Mouse (Mus musculus) brain, adult 2 months (tissue): Measurements from ENCODE around the gene Gm28539.
"Not testable (repeated sequence)": the region's sequence is repeated elsewhere in the genome, so short reads cannot be mapped to it uniquely, and the experiment has no call there.

Source experiments
- DNase-seq: peaks from one replicate; pipeline ENCODE4 v3.0.0; 2011; ENCODE audit warnings: low read depth, low spot score

Gene Gm28539

DNA sequence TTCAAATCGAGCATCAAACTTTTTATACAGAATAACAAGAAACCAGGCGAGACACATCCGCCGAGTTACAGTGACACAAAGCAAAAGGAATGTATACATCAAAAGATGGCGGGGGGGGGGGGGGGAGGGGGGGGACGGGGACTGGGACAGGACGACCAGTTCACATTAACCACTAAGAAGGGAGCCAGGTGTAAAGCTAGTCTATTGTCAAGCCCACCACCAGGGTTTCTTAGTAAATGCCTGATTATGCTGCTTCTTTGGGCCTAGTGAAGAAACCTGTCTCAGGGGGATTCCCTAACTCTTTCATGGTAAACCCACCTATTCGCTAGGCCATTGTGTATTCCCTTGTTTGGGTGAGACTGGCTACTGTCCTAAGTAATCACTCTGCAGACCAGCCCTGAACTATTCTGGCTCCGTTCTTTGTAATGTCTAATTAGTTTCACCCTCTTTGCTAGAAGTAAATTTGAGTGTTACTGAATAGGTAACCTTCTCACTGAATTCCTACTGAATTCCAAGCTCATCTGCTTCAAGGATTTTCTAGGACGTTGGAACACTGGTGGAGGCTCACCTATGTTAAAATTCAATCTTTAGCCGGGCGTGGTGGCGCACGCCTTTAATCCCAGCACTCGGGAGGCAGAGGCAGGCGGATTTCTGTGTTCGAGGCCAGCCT lies 13.3 kb downstream of the Gm28539 start:
- not testable (repeated sequence) for DNase-seq

DNA sequence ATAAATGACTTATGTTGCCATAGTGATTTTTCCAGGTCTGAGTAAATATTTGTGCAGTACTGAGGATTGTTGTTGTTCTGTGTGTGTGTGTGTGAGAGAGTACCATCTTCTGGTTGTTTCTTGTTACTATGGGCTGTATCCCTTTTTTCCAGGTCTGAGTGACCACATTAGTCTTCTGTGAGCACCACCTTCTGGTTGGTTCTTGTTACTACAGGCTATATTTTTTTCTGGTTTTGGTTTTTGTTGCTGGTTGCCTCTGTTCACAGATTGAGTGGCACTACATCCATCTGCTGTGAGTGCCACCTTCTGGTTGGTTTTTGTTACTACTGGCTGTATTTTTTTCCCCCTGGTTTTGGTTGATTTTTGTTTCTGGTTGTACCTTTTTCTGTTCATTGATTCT lies 22.2 kb downstream of the Gm28539 start:
- DNase-seq, result peak; percentile 85

DNA sequence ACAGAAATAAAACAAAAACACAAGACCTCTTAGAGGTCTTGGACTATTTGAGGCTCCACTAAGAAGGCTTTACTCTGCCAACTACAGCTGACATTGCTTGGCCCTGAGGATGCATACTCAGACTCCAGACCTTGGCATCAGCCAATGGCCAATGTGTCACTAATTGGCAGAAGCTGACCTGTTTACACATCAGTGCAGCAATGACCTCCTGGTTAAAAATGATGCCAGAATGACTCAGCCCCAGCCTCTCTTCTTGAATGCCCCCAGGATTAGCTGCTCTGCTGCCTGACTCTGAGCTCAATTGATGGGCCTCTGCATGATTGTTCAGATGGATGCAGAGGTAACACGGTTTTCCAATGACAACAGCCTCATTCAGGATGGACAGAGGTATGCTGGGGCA lies 23.8 kb downstream of the Gm28539 start:
- peak; percentile 77 for DNase-seq

DNA sequence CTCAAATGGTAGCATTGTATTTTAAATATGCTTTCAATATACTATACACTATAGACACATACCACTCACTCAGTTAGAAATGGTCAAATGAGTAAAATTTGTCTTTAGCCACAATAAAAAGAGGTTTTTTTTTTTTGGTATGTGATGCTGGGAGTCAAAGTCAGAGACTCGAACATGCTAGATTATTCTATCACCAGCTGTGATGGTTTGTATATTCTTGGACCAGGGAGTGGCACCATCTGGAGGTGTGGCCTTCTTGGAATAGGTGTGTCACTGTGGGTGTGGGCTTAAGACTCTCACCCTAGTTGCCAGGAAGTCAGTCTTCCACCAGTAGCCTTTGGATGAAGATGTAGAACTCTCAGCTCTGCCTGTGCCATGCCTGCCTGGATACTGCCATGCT lies 34.1 kb downstream of the Gm28539 start:
- not testable (repeated sequence) for DNase-seq

DNA sequence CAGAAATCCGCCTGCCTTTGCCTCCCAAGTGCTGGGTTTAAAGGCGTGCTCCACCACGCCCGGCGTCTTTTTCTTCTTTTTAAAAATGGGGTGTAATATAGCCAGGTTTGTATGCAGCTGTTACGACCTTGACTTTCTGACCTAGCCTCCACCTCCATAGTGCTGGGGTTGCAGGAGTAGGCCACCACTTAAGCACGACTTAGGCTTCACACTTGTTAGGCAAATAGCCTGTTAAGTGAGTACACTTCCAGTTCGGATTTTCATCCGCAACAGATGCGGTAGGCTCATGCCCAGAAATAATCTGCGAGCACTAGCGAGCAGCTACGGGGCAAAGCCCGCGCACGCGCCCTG lies 39.7 kb downstream of the Gm28539 start:
- no peak for DNase-seq

DNA sequence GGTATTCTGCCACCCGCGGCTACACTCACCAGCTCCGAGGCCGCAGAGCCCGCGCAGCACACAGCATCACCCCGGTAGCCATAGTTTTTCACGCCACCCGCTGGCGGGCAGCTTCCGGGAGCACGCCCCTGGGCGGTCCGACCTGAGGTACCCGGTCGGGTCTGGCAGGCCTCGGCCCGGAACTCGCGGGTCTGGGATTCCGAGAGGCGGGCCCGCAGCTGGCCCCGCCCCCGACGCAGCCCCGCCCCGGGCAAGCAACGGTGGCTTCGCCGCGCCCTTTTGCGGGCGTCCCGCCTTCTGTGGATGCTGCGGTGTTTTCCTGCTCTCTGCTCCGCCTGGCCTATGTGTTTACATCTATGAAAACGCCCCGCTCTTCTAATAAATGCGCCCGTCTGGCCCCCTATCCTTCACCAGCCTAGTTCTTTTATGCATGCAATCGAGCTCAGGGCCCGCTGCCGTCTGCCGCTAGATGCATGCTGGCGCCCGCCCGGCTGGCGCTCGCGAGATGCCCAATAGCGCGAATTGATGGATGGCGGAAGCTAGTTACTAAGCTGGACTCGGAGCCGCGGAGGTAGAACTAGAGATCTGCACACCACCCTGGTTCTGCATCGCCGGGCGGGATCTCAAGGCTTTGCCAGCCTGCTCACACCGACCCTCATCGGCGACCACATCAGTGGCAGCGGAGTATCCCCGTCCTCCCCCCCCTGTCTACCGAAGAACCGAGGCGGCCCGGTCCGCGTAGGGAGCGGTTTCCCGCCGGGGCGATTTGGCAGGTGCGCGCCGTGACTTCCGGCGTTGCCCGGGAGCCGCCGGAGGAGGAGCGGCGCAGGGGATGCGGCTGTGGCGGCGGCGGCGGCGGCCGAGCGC lies 40.3 kb downstream of the Gm28539 start, which contains the start of the genes Mrpl40 and Hira:
Gene Mrpl40, minus strand, starts transcription at position 421 of the 867 bp plus-strand sequence.
Gene Hira, plus strand, starts transcription at position 596 of the 867 bp plus-strand sequence.
- peak; percentile 96 for DNase-seq

DNA sequence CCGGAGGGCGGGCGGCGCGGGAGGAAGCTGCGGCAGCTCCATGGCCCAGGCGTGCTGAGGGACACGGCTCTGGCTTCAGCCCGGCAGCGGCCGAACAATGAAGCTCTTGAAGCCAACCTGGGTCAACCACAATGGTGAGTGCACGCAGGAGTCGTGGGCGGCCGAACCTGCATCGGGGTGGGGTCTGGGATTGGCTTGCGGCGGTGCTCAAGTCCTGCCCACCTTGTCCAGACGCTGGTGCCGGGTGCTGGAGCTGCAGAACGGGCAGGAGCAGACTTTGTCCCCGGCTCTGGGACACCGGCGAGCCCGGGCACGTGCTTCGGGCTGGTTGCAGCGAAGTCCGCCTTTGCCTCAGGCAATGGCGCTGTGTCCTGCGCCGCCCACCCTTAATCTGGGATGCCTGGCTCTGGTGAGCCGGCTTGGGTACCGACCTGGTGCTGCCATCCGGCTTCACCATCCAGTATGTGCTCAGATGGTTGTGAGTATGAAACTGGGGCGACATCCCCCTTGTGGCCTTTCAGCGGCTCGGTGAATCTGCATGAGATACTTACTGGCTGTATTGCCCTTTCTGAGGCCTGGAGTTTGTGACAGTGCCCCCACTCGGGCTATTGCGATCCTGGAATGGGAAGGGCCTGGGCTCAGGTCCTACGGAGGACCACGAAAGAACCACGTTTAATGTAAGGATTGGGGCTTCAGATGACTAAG lies 41.2 kb downstream of the Gm28539 start:
- DNase-seq, result peak; percentile 69

DNA sequence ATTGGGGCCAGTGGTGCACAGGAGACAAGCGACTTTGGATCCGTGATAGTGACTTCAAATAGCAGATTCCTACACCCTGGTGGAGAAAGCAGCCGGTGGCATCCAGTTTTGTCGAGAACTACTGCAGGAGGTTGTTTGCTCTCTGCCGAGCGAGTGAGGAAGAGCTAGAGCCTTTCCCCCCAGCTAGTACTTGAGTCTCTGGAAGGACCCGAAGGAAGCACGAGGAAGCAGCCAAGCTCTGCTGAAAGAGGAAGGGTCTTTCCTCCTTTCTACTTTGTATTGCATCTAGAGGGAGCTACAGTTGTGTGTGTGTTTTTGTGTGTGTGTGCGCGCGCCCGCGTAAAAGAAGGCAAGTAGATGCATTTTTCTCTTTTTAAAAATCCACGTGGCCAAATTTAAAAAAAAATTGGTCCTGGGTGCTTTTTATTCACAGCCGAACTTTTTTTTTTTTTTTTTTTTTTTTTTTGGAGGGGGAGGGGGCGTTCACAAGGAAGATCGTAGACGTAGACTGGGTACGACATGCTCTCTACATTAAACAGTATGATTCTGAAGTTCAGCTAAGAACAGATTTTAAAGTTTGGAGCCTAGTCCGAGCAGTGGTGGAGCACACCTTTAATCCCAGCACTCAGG lies 41.8 kb downstream of the Gm28539 start:
- DNase-seq, result no peak

DNA sequence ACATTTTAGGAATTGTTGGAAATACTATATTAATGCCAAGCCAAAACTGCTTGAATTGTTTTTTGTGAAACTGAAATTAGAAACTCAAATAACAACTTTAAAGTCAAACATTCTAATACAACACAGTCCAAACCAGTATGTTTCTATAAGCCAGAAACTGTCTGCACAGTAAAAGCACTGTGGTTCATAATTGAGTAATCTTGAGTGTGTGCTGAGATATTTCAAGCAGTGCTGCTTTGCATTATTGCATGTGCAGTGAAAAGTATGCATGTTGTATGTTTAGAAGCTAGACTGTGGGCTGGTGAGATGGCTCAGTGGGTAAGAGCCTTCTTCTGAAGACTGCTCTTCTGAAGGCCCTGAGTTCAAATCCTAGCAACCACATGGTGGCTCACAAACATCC lies 47.7 kb downstream of the Gm28539 start:
- no peak for DNase-seq

DNA sequence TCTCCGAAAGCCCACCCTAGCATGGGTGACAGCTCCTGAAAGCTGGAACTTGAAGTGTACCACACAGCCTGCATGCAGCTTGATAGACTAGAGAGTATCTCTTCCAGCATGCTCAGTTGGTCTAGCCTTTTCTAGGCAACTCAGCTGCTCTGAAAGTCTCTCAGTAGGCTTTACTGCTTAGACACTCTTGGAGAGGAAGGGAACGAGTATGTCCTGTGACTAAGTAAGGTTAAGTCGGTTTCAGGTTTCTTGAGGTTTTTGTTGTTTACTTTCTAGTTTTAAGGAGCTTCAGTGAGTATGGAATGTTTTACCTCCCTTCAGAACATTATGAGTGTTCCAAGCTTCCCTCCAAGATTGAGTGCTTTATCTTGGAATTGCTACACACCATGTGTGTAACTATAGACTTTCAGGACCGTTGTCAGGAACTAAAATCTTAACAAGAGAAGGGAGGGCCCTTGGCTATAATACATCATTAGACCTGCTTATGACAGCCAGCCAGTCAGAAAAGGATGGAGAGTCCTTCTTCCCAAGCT lies 57.5 kb downstream of the Gm28539 start:
- DNase-seq, result no peak

DNA sequence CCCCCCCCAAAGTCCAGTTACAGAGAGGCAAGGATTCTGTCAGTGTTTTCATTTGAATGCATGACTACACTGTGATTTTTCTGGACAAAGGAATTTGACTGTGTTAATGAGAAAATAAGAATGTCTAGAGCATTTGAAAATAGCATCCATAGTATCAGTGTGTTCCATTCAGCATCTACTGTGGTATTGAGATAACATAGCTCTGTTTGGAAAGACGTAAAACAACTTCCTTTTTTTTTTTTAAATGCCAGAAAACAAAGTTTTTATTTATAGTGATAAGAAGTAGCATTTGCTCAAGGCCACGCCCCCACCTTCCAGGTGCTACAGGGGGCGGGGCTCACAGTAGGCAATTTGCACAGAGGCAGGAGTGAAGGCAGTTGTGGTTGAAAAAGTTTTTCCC lies 58.9 kb downstream of the Gm28539 start:
- DNase-seq, result no peak

DNA sequence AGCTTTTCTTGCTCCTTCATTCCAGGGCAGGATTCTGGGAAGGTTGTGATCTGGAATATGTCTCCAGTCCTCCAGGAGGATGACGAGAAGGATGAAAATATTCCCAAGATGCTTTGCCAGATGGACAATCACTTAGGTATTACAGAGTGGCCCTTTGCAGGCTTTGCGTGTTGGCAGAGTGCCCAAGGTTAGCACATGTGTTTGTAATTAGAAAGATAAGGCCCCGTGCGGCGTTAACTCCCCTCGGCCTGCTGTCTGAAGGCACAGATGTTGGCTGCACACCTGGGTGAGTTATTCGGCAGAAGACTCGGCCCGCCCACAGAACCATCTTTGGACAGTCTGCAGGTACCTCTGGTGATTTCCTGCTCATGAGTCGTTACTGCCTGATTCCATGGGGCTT lies 60.0 kb downstream of the Gm28539 start:
- no peak for DNase-seq

DNA sequence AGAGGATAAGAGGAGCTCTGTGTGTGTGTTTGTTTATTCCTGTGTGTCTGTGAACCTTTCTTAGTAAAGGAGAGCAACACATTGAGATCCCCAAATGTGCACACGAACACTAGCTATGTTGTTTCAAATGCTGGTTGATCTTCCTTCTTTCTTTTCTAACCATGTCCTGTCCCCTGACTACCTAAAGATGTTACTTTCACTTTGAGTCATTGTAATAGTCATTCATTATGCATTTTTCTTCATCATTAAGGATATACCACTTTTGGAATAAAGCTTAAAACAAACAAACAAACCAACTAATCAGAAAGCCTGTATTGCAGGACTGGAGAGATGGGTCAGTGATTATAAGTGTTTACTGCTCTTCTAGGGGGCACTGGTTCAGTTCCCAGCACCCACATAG lies 69.3 kb downstream of the Gm28539 start:
- DNase-seq, result no peak

DNA sequence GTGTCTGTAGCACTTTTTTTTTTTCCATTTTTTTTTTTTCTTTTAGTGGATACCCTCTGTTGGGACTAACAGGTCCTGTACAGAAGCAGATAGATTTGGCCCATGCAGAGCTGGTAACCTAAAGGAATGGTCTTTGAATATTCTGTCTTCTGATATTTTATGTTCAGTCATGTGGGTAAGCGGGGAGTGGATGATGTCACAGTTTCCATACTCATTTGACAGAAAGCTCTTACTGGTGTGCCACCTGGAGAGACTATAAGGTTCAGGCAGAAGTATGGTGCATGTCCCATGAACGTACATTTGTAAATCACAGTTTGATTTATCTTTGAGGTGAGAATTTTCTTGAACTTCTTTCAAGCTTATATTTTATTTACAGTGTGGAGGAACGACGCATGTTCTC lies 79.7 kb downstream of the Gm28539 start:
- no peak for DNase-seq

DNA sequence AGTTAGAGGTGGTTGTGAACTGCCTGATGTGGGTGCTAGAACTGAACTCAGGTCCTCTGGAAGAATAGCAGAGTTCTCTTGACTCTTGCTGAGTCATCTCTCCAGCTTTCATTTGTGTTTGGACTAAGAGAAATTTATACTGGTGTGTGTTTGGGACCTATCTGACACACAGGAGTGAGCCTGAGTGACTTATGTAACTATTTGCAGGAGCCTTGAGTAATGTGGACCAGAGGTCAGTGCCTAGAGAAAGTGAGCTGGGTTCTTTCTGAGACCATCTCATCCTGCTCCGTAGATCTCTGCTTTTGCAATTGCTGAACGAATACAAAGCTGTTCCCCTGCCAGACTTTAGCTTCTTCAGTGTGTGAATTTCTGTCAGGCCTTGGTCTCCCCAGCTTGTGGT lies 85.4 kb downstream of the Gm28539 start:
- no peak for DNase-seq

DNA sequence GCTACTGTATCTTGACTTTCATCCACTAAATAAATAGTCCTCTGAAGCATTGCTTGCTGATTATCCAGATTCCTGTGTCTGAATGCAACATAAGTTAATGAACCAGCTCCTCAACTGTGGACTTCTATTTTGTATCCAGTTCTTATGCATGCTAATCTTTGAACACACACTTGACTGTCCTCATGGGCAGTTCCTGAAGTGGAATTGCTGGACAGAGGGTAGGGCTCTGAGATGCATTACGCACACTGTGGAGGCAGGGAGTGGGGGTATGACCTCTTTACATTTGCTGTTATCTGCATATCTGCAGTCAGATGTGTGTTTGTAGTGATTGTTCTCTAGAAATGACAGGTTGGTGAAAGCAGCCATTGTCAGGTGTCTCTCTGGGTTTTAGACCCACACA lies 91.6 kb downstream of the Gm28539 start:
- DNase-seq, result no peak

DNA sequence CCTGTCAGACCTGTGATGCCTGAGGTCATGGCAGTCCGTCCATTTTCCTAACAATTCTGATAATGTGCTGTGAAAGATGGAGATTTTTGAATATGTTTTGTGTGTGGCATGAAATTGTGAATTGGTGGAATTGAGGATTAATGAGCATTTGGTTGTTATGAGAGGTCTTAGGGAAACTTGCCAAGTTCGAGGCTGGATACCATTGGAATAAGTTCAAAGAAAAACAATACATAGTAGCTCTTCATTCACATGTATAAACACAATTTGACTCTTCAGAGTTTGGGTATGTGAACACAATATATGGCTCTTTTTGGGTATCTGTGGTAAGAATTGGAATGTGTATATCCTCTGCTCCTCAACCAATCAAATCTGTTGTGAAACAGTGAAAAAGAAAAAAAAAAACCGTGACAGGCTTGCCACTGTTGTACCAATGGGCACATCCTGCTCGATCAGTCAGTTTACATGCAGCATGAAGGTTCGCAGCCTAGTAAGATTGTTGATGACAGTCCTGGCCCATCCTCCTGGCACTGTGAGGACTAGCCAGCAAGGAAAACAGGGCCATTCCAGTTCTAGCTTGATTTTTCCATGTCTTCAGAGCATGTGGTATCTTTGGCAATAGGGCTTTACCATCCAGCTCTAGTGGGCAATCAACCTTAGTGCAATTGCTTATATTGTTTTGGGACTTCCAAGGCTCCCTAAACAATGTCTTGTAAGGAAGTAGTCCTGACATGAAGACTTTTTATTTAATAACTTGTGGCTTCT lies 102.1 kb downstream of the Gm28539 start:
- no peak for DNase-seq

DNA sequence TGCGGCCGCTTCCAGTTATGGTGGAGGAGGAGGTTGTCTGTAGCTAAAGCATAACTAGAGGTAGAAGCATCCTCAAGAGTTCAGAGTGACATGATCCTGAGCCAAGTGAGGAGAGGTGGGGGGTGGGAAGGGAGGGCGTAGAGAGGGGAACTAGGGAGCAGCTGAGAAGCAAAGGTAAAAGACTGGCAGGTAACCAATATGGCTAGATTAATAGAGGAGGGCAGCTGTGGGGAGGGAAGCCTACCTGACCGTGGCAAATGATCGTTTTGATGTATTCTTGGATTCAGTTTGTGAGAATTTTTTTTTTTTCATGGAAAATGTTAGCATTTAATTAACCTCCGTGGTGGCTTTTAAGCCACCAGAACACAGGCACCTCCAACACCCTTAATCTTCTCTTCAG lies 107.5 kb downstream of the Gm28539 start:
- no peak for DNase-seq

DNA sequence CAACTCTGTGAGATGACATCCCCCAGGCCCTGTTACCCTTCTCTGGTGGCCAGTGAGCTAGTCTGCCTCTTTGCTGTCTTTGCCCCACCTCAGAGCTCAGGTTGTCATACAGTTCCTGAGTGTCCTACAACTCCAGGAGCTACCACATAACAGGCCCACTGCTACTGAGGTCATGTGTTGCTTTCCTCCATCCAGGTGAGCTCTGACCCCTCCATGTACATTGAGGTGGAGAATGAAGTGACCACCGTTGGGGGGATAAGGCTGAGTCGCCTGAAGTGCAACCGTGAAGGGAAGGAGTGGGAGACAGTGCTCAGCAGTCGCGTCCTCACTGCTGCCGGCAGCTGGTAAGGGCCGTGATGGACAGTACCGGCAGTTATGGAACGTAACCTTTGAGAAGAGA lies 112.6 kb downstream of the Gm28539 start:
- no peak for DNase-seq

DNA sequence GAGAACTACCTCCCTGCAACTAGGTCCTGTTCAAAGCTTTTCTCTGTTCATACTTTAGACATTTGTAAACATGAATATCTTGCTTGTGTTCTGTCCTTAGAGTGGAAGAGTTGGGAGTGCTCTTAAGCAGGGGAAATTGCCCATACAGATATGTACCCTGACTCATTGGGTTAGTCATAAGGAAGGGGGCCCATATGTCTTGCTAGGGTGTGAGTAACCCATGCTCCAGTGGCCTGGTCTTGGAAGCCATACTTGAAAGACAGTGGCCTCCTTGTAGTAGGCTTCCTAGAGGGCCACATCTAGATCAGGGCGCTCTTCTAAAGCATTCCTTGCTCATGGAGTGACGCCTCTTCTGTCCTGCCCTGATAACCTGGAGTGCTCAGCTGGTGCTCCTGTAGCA lies 114.0 kb downstream of the Gm28539 start:
- DNase-seq, result no peak

DNA sequence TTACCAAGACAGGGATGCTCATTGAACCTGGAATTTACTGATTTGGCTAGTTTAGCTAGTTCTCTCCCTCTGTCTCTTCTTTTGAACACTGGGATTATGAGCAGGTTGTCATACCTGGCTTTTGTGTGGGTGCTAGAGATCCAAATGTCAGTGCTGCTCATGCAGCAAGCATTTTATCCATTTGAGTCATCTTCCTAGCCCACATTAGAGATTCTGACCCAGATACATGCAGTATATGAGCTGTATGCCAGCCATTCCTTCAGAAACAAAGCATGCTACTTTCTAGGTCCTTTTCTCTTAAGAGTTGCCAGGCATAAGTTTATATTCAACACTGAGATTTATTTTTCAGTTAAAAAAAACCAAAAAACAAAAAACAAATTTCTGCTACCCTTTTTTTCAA lies 116.4 kb downstream of the Gm28539 start:
- DNase-seq, result peak; percentile 64
